Mouse (Mus musculus): Measurements from ENCODE around the gene Tex47.

The Tex47 gene

DNA sequence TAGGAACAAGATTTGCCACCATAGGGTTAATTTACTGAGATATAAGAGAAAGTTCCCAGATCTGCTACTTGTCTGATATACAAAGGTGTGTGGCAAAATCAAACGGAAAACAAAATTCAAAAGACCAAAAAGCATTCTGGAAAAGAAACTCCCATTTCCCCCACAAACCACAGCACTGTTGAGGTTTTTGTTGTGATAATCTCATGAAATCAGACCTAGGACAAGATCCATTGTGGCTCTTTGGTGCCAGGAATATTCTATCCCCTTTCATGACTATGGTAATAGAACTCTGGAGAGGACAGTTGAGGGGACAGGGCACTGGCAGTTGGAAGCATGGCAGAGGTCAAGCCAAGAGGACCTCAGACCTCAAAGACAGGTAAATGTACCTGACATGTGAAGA, at the start of gene Tex47:
Gene Tex47, plus strand, starts transcription at position 301 of the 400 bp plus-strand sequence.
- DNase-seq (ENCODE audit: extremely low spot score, low spot score): no peak

DNA sequence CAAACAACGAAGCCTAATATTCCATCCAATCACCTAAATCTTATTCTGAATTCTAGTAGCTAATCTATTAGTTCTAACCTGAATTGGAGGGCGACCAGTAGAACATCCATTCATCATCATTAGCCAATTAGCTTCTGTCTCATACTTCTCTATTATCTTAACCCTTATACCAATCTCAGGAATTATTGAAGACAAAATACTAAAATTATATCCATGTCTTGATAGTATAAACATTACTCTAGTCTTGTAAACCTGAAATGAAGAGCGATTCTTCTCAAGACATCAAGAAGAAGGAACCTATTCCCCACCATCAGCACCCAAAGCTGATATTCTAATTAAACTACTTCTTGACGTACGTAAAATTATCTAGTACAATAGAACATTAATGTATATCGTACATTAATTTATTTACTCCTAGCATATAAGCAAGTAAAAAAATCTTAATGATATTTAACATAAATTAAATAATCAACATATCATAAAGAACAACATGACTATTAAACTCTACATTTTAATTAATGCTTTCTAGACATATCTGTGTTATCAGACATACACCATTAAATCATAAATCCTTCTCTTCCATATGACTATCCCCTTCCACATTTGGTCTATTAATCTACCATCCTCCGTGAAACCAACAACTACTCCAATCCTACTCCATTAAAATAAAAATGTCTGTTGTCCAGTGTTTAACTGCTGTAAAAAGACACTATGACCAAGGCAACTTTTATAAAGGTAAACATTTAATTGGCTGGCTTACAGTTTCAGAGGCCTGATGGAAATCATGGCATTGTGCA, 27.1 kb upstream of the Tex47 start:
- no peak for DNase-seq (ENCODE audit: extremely low spot score, low spot score)

DNA sequence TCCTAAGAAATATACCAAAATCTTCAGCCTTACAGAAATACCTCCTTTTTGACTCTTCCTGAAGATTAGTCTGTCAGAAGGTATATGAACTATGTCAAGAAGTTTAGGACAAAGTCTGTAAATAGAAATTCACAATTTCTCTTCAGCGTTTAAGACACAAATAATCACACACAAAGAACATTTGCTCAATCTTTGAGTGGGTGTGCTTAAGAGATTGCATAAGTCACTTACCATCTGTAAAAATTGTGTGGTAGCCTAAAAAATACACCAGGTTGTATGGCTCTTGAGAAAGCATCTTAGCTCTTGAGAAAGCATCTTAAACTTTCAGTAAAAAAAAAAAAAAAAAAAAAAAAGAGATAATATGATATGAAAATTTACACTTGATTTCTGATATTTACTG, 19.6 kb upstream of the Tex47 start:
- no peak for DNase-seq (ENCODE audit: extremely low spot score, low spot score)

DNA sequence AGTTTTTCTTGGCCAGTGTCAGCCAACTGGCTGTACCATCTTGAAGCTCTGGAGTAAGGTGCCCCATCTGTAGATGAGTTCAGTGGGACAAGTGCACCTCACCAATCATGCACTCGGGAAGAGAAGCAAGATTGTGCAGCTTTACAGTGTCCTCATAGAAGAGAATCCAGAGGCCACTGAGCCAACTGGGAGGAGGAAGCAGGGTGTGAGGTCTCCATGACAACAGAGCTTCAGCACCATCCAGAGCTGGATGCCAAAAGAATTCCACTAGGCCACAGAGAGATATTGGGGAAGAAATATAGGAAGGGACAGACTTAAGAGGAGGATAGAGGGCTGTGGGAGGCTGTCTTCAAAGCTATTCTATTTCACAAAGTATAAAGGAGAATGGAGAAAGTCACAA, 950 bp upstream of the Tex47 start:
- no peak for DNase-seq (ENCODE audit: extremely low spot score, low spot score)

DNA sequence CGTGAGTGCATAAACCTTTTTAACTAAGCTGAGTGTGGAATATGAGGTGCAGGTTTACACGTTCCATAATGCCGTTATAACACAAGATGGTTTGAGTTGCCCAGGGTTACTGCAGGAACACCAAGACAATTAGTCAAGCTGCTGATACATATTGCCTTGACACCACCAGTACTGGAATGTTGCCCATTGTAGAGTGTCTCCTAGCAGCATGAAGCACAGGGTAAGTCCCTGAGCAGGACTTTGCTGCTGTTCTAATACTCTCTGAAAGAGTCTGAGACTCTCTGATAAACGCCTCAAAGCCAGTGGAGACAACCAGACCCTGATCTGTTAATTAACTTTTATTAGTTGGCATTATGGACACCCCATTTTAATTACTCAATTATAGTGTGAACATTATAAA, 21.7 kb downstream of the Tex47 start:
- no peak for DNase-seq (ENCODE audit: extremely low spot score, low spot score)

DNA sequence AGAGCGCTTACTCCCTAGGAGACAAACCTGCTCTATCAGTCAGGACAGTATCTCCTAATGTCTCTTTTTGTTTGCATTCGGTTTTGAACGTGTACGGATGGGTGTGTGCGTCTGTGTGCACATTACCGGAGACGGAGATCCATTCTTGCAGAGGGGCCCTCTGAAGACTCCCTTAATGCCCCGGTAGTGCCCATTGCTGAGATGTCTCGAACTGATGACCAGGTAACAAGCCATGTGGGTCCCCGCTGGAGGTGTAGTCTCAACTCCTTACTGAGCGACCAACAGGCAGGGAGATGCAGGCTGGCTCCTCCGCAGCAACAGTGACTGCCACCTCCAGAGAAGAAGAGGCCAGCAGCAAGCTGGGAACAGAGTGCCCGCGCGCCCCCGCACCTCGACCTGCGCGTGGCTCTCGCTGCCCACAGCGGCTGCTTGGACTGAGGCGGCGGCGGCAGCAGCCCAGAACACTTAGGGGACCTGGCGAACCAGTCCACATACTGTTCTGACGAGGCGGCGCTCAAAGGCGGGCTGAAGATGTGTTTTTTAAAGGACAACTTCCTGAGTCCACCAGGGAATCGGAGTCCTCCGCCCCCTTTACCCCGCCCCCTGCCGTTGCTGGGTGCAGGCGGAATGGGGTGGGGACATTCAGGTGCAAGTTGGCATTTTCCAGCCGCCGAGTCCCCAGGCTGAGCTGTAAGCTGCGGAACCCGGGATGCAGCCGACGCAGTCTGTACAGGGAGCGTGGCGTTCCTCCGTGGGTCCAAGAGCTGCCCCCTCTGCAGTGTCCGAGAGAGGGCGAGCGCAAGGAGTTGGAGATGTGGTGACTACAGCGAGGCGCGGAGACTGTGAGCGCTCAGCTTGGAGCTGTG, 40.5 kb downstream of the Tex47 start, which contains the start of gene Zfp804b:
Gene Zfp804b, minus strand, starts transcription at position 612 of the 866 bp plus-strand sequence.
- peak; percentile 73 for DNase-seq (ENCODE audit: extremely low spot score, low spot score)

DNA sequence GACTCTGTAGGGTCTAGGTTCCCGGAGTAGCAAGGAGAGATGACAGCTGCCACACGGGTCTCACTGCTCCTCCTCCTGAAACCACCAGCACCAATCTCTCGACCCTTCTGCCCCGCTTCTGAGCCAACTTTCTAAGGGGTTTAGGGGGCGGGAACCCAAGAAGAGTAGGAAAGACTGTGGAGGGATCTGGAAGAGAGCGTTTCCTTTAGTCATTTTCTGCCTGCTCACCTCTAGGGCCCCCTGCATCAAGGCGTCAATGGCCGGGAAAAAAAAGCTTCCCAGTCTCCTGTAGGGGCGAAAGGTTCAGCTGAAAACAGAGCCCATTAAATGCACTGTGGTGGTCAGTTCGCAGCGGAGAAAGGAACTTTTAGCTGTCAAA, 41.1 kb downstream of the Tex47 start:
- no peak for DNase-seq (ENCODE audit: extremely low spot score, low spot score)
